Mouse (Mus musculus) forebrain, embryonic 16.5 days (tissue): Measurements from ENCODE around the gene Tmem50a. TPM values are rescaled to one million over a fixed set of nuclear protein-coding genes. Genes with fewer than 3 reads are reported as not detected.
"Not testable (repeated sequence)": the region's sequence is repeated elsewhere in the genome, so short reads cannot be mapped to it uniquely, and the experiment has no call there.

Source experiments
- ATAC-seq: fragments of 200-750 bp; cut with Nextera tagmentation; 2 replicates; pipeline ENCODE4 v1.8.0; 2017; ENCODE audit warnings: mild to moderate bottlenecking, moderate library complexity
- H3K27ac ChIP-seq: fragments of 300-500 bp; sonication (generic); 2 replicates; pipeline ENCODE4 v1.5.1; 2014; ENCODE audit warnings: low read length, control low read depth
- H3K27me3 ChIP-seq: fragments of 300-500 bp; sonication (generic); replicated peaks from 2 replicates; pipeline ENCODE4 v1.6.1; 2014; ENCODE audit warnings: low read length; ENCODE audit not compliant: control insufficient read depth, insufficient read depth
- H3K36me3 ChIP-seq: fragments of 300-500 bp; sonication (generic); 2 replicates; pipeline ENCODE4 v1.6.1; 2014; ENCODE audit not compliant: control insufficient read depth, insufficient read depth
- H3K4me1 ChIP-seq: fragments of 300-500 bp; sonication (generic); replicated peaks from 2 replicates; pipeline ENCODE4 v1.6.1; 2014; ENCODE audit warnings: low read length; ENCODE audit not compliant: control insufficient read depth, insufficient read depth
- H3K4me2 ChIP-seq: fragments of 300-500 bp; sonication (generic); 2 replicates; pipeline ENCODE4 v1.6.1; 2014; ENCODE audit warnings: mild to moderate bottlenecking, low read length, control low read depth
- H3K4me3 ChIP-seq: fragments of 300-500 bp; sonication (generic); replicated peaks from 2 replicates; pipeline ENCODE4 v1.5.1; 2014; ENCODE audit warnings: mild to moderate bottlenecking, low read length, control low read depth
- H3K9ac ChIP-seq: fragments of 300-500 bp; sonication (generic); replicated peaks from 2 replicates; pipeline ENCODE4 v1.6.1; 2014; ENCODE audit warnings: low read depth, low read length, control low read depth
- H3K9me3 ChIP-seq: fragments of 300-500 bp; sonication (generic); 2 replicates; pipeline ENCODE4 v1.6.1; 2016; ENCODE audit warnings: low read length; ENCODE audit not compliant: control insufficient read depth
- WGBS: fragments of 180-500 bp; shearing (Covaris S2); extraction: QIAGEN DNeasy Blood & Tissue Kit; methylation state at CpG from one replicate; pipeline ENCODE4 v1.1.7; 2014; 5-methylcytosine and 5-hydroxymethylcytosine counted together
- polyA plus RNA-seq: library from polyadenylated mRNA; unstranded; fragments of >200 nt; fragmentation: Nextera tagmentation; extraction: Ambion mirVana; gene quantifications from 2 replicates; pipeline ENCODE4 v1.2.1, GENCODE M21; 2015

Tmem50a gene
- polyA plus RNA-seq, 1 experiment from 2014 or later = 205 TPM

DNA sequence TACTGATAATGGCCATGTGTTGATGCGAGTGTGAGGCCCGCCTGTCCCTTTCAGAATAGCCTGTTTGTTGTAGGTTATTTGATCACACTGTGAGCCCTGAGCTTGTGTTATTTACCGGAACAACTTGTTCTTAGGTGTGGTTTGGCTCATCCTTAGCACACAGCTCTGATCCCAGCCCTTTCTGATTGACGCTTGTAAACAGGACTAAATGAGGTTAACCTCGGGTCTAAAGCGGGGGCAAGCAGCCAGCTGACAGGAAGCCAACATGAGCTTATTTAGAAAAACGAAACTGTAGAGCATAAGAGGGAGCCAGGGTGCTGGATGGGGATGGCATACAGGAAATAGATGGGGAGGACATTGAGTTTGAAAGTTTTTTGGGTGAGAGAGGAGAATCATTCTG is 3.6 kb upstream of the Tmem50a start:
- H3K4me2 ChIP-seq = no peak overlapping the region
- no peak for ATAC-seq
- H3K9ac ChIP-seq = no peak overlapping the region
- H3K27ac ChIP-seq = no peak overlapping the region
- no peak overlapping the region for H3K4me3 ChIP-seq
- no peaks in the 10 kb centered on the region for H3K27me3 ChIP-seq
- WGBS = 67% methylated on average over 7 of the region's 7 CpGs
- no peaks in the 10 kb centered on the region for H3K36me3 ChIP-seq
- no peaks in the 10 kb centered on the region for H3K9me3 ChIP-seq
- peaks cover 16% of the 10 kb centered on the region for H3K4me1 ChIP-seq

GRCm38 (mm10) chr4:134917194-134917593 is 2.4 kb upstream of the Tmem50a start:
- peaks cover 18% of the 10 kb centered on the region for H3K4me1 ChIP-seq
- no peak overlapping the region for H3K9ac ChIP-seq
- no peak overlapping the region for H3K4me2 ChIP-seq
- H3K4me3 ChIP-seq = no peak overlapping the region
- no peak overlapping the region for H3K27ac ChIP-seq
- H3K36me3 ChIP-seq = no peaks in the 10 kb centered on the region
- H3K27me3 ChIP-seq = no peaks in the 10 kb centered on the region
- H3K9me3 ChIP-seq = no peaks in the 10 kb centered on the region
- WGBS = 73% methylated on average over 3 of the region's 3 CpGs
- ATAC-seq = no peak

DNA sequence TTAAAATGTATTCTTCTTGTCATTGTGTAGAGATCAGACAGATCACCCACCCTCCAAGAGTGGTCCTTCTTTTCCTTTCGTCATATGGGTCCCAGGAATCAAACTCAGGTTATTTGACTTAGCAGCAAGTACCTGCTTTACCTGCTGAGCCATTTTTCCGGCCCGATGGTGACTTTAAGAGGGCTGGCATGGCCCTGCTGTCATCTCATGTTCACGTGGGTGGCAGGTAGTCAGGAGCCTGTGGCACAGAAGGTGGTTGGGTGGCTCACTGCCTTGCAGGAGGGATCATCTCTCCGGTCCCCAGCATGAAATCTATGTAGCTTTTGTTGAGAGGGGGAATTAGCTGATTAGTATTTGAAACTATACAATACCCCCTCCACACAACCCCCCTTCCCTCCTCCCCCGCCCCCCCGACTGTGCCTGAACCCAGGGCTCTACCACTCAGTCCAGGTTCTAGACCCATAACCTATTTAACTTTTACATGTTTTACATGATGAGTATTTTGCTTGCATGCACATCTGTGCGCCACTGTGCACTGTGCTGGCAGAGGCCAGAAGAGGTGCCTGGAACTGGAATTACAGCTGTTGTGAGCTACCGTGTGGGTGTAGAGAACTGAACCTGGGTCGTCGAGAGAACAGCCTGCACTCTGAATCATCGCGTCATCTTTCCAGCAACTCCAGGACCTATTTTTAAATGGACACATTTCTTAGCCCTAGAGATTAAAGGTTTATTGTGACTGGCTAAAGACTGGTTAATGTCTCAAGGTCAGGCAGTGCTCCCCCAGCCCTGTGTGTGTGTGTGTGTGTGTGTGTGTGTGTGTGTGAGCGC is 613 bp upstream of the Tmem50a start:
- Histone ChIP-seq H3K4me1 (peaks cover 17% of the 10 kb centered on the region), H3K36me3 (peaks cover 5% of the 10 kb centered on the region; the same call in 1 of the 2 replicates), H3K9me3 (no peaks in the 10 kb centered on the region), H3K4me3 (peak overlapping the region; percentile 95), H3K27ac (peak overlapping the region; percentile 95; the same call in 1 of the 2 replicates), H3K9ac (peak overlapping the region; percentile 95), H3K27me3 (no peaks in the 10 kb centered on the region), H3K4me2 (peak overlapping the region; percentile 89)
- peak; percentile 24; the same call in 1 of the 2 replicates for ATAC-seq
- WGBS = 53% methylated on average over 14 of the region's 14 CpGs

GRCm38 (mm10) chr4:134914122-134914863 is 531 bp downstream of the Tmem50a start:
- Histone ChIP-seq H3K36me3 (peaks cover 9% of the 10 kb centered on the region), H3K27me3 (no peaks in the 10 kb centered on the region), H3K9me3 (no peaks in the 10 kb centered on the region), H3K4me2 (peak overlapping the region; percentile 89), H3K4me3 (peak overlapping the region; percentile 95), H3K9ac (peak overlapping the region; percentile 95), H3K4me1 (peaks cover 17% of the 10 kb centered on the region), H3K27ac (peak overlapping the region; percentile 95)
- peak; percentile 75 for ATAC-seq
- WGBS = under 1% methylated on average over 43 of the region's 43 CpGs

DNA sequence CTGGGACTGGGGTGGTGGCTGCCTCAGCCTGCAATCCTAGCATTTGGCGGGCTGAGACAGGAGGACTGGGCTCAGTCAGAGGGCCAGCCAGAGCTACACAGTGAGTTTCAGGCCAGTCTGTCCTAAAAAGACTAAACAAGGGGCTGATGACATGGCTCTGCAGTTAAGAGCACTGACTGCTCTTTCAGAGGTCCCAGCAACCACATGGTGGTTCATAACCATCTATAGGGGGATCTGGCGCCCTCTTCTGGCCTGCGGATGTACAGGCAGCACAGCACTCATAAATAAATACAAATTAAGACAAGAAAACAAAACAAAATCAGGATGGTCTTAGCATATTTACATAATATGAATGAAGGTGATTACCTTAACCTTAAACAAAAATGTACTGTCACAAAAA is 1.4 kb downstream of the Tmem50a start:
- WGBS = 25% methylated on average over 3 of the region's 3 CpGs

GRCm38 (mm10) chr4:134911406-134911805 is 3.4 kb downstream of the Tmem50a start:
- not testable (repeated sequence) for H3K27ac ChIP-seq, H3K4me2 ChIP-seq, H3K27me3 ChIP-seq, ATAC-seq, H3K9me3 ChIP-seq, H3K9ac ChIP-seq, H3K4me3 ChIP-seq
- WGBS = 95% methylated on average over 6 of the region's 8 CpGs
- Histone ChIP-seq H3K36me3 (peaks cover 14% of the 10 kb centered on the region), H3K4me1 (peaks cover 17% of the 10 kb centered on the region)

More for the DNA sequence above, 1.4 kb downstream of the Tmem50a start:
- Histone ChIP-seq H3K4me1 (peaks cover 17% of the 10 kb centered on the region), H3K9me3 (no peaks in the 10 kb centered on the region), H3K4me3 (no peak overlapping the region), H3K27ac (no peak overlapping the region), H3K9ac (no peak overlapping the region), H3K4me2 (peak overlapping the region; percentile 89), H3K27me3 (no peaks in the 10 kb centered on the region), H3K36me3 (peaks cover 11% of the 10 kb centered on the region)
- 0 out of 2 replicates have a peak, but pooled peaks have one; percentile 30 for ATAC-seq

DNA sequence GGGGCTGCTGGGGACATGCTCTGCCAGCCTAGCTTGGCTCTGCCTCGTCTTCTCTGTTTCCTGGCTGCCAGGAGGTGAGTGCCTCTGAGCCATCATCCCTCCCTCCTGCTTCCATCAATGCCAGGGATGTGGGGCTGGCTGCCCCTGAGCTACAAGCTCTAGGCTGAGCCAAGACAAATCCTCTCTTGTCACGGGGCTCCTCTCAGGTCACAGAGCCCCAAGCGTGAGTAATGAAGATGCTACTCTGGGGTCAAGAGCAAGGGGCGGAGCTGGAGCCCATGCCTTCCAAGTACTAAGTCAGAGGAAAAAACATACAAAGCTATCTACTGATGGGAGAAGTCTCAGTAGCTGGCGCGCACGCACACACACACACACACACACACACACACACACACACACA is 11.8 kb downstream of the Tmem50a start:
- no peaks in the 10 kb centered on the region for H3K27me3 ChIP-seq
- no peaks in the 10 kb centered on the region for H3K9me3 ChIP-seq
- no peak overlapping the region for H3K27ac ChIP-seq
- H3K4me2 ChIP-seq = no peak overlapping the region
- WGBS = 85% methylated on average over 7 of the region's 7 CpGs
- no peak overlapping the region for H3K9ac ChIP-seq
- H3K4me1 ChIP-seq = no peaks in the 10 kb centered on the region
- peaks cover 48% of the 10 kb centered on the region for H3K36me3 ChIP-seq
- H3K4me3 ChIP-seq = no peak overlapping the region
- ATAC-seq = no peak

DNA sequence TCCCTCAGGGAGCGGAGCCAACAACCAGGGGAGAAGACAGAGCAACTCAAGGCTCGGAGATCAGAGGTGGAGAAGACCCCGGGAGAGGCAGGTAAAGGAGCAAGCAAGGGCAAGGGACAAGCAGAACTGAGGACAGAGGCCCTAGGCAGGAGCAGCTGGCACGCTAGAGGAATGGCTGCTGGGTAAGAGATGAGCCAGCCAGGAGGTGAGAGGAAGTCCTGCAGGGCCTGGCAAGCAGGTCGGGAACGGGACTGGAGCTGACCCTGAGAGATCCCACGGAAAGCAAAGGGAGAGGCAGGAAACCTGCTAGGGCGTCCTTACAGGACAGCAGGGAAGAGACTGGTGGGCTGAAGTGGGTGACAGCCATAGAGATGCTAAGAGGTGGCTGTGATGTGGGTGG is 13.7 kb downstream of the Tmem50a start:
- H3K9me3 ChIP-seq = no peaks in the 10 kb centered on the region
- H3K4me3 ChIP-seq = no peak overlapping the region
- no peak overlapping the region for H3K9ac ChIP-seq
- peaks cover 53% of the 10 kb centered on the region for H3K36me3 ChIP-seq
- no peaks in the 10 kb centered on the region for H3K4me1 ChIP-seq
- WGBS = 94% methylated on average over 8 of the region's 8 CpGs
- no peaks in the 10 kb centered on the region for H3K27me3 ChIP-seq
- no peak for ATAC-seq
- no peak overlapping the region for H3K4me2 ChIP-seq
- H3K27ac ChIP-seq = no peak overlapping the region

GRCm38 (mm10) chr4:134897256-134897655 is 17.6 kb downstream of the Tmem50a start:
- no peak overlapping the region for H3K4me2 ChIP-seq
- H3K9ac ChIP-seq = no peak overlapping the region
- no peak for ATAC-seq
- no peaks in the 10 kb centered on the region for H3K9me3 ChIP-seq
- no peaks in the 10 kb centered on the region for H3K4me1 ChIP-seq
- no peaks in the 10 kb centered on the region for H3K27me3 ChIP-seq
- no peak overlapping the region for H3K4me3 ChIP-seq
- no peak overlapping the region for H3K27ac ChIP-seq
- peaks cover 31% of the 10 kb centered on the region for H3K36me3 ChIP-seq
- WGBS = 97% methylated on average over 6 of the region's 6 CpGs
